Comparison of ENCODE assay signal across 9 mouse cellular contexts in genomic region chr11:50364548-50364947, GRCm38 (mm10). TPM values are rescaled to one million over a fixed set of nuclear protein-coding genes. Genes with fewer than 3 reads are reported as not detected.
A peak's percentile ranks its signal among the peaks of the same experiment; 100 is the strongest.
DNase-seq lines count a peak whose midpoint lies in the region; ATAC-seq lines count a peak whose summit lies in the region.
"Had no signal": no experiment of that assay in that cellular context is flagged by ENCODE, and none has a peak within 500 bp of the region (broad histone marks: within the 10 kb centered on the region; RNA-seq: fewer than 3 reads in every experiment).

No protein-coding gene starts in this region.

- DNase-seq in heart, adult 18-20 months: peak; percentile 77 to 88
- peak; percentile 81 to 87 for DNase-seq in cerebellum, adult 18-20 months
- peak; percentile 80 to 86 for DNase-seq in layer of hippocampus, postnatal 10 days (ENCODE audit: low spot score in 2 of 2)
- DNase-seq in right cerebral cortex, postnatal 36 days (ENCODE audit: low spot score in 2 of 2): peak; percentile 48 to 67

- H3K4me1 ChIP-seq in heart, embryonic 12.5 days (replicated peaks): no peaks in the 10 kb centered on the region
- peaks cover 1% of the 10 kb centered on the region; the same call in 1 of the 2 replicates for H3K4me1 ChIP-seq in forebrain, embryonic 15.5 days
- 0 out of 2 replicates have a peak, but pooled peaks cover 2% of the 10 kb centered on the region for H3K4me1 ChIP-seq in hindbrain, embryonic 13.5 days (replicated peaks)

- H3K9me3 ChIP-seq in heart, embryonic 12.5 days (replicated peaks): no peaks in the 10 kb centered on the region
- no peaks in the 10 kb centered on the region for H3K9me3 ChIP-seq in forebrain, embryonic 15.5 days
- H3K9me3 ChIP-seq in hindbrain, embryonic 13.5 days: no peaks in the 10 kb centered on the region

- no peaks in the 10 kb centered on the region for H3K36me3 ChIP-seq in heart, embryonic 12.5 days
- H3K36me3 ChIP-seq in forebrain, embryonic 15.5 days: no peaks in the 10 kb centered on the region
- H3K36me3 ChIP-seq in hindbrain, embryonic 13.5 days: no peaks in the 10 kb centered on the region

- H3K9ac ChIP-seq in heart, embryonic 12.5 days: no peak overlapping the region
- H3K9ac ChIP-seq in forebrain, embryonic 15.5 days (replicated peaks): no peak overlapping the region
- no peak overlapping the region for H3K9ac ChIP-seq in hindbrain, embryonic 13.5 days

- peaks cover 23% of the 10 kb centered on the region for H3K27me3 ChIP-seq in heart, embryonic 12.5 days (replicated peaks)
- H3K27me3 ChIP-seq in forebrain, embryonic 15.5 days: no peaks in the 10 kb centered on the region
- H3K27me3 ChIP-seq in hindbrain, embryonic 13.5 days: peaks cover 15% of the 10 kb centered on the region; the same call in 1 of the 2 replicates

- ATAC-seq in heart, embryonic 12.5 days (ENCODE audit: insufficient number of reproducible peaks, low FRiP score): no peak
- ATAC-seq in forebrain, embryonic 15.5 days (replicated peaks): peak; percentile 77
- ATAC-seq in hindbrain, embryonic 13.5 days (ENCODE audit: low FRiP score): peak; percentile 61; the same call in 1 of the 2 replicates
- peak; percentile 87 for ATAC-seq in megakaryocyte progenitor cell, adult 5-6 weeks (replicated peaks; ENCODE audit: poor library complexity)

- H3K4me2 ChIP-seq in heart, embryonic 12.5 days: no peak overlapping the region
- no peak overlapping the region for H3K4me2 ChIP-seq in forebrain, embryonic 15.5 days (replicated peaks)
- no peak overlapping the region for H3K4me2 ChIP-seq in hindbrain, embryonic 13.5 days

- no peak overlapping the region for H3K4me3 ChIP-seq in heart, embryonic 12.5 days
- H3K4me3 ChIP-seq in forebrain, embryonic 15.5 days: no peak overlapping the region
- H3K4me3 ChIP-seq in hindbrain, embryonic 13.5 days: no peak overlapping the region

- H3K27ac ChIP-seq in heart, embryonic 12.5 days (ENCODE audit: poor library complexity, severe bottlenecking): no peak overlapping the region
- no peak overlapping the region for H3K27ac ChIP-seq in forebrain, embryonic 15.5 days (replicated peaks)
- H3K27ac ChIP-seq in hindbrain, embryonic 13.5 days: no peak overlapping the region
- H3K27ac ChIP-seq: macrophage had no signal

- 7% methylated on average over 4 of the region's 4 CpGs for WGBS in heart, embryonic 12.5 days
- 8% methylated on average over 4 of the region's 4 CpGs for WGBS in forebrain, embryonic 15.5 days
- 12% methylated on average over 4 of the region's 4 CpGs for WGBS in hindbrain, embryonic 13.5 days

RNA-seq across cellular contexts. Expression of gene Cby3, which starts 10.3 kb away (rescaled TPM):
- not detected for total RNA-seq in heart, adult 18-20 months (2021)
- polyA plus RNA-seq in heart, embryonic 12.5 days (2016; fragmentation: Nextera tagmentation; extraction: Ambion mirVana): 0.26 TPM in 1 of 2 replicates, not detected in the other
- 1.2 and 1.9 TPM in 2 replicates for polyA plus RNA-seq in forebrain, embryonic 15.5 days (2015; fragmentation: Nextera tagmentation; extraction: Ambion mirVana)
- polyA plus RNA-seq in hindbrain, embryonic 13.5 days (2015; fragmentation: Nextera tagmentation; extraction: Ambion mirVana): 0.75 and 1.4 TPM in 2 replicates
- total RNA-seq in layer of hippocampus, postnatal 10 days (2021): not detected
- not detected in 2 replicates for total RNA-seq in megakaryocyte progenitor cell, adult 5-6 weeks (2015)
- 0.29 TPM in 1 of 2 replicates, not detected in the other for total RNA-seq in megakaryocyte progenitor cell, adult 5-6 weeks (2017)
- polyA plus RNA-seq: macrophage had no signal

RNA-seq across cellular contexts. Expression of gene Hnrnph1, which starts 12.2 kb away (rescaled TPM):
- 10 to 100 TPM; 97.0 to 99.6 TPM for total RNA-seq in heart, adult 18-20 months (2021)
- 255 and 272 TPM in 2 replicates for polyA plus RNA-seq in heart, embryonic 12.5 days (2016; fragmentation: Nextera tagmentation; extraction: Ambion mirVana)
- 664 and 668 TPM in 2 replicates for polyA plus RNA-seq in forebrain, embryonic 15.5 days (2015; fragmentation: Nextera tagmentation; extraction: Ambion mirVana)
- 534 and 549 TPM in 2 replicates for polyA plus RNA-seq in hindbrain, embryonic 13.5 days (2015; fragmentation: Nextera tagmentation; extraction: Ambion mirVana)
- 100 to 1,000 TPM; 321 to 338 TPM for total RNA-seq in layer of hippocampus, postnatal 10 days (2021)
- 748 and 912 TPM in 2 replicates for total RNA-seq in megakaryocyte progenitor cell, adult 5-6 weeks (2015)
- 703 and 864 TPM in 2 replicates for total RNA-seq in megakaryocyte progenitor cell, adult 5-6 weeks (2017)

RNA-seq across cellular contexts. Expression of gene Canx, which starts 39.1 kb away (rescaled TPM):
- 100 to 1,000 TPM; 311 to 325 TPM for total RNA-seq in heart, adult 18-20 months (2021)
- 331 and 334 TPM in 2 replicates for polyA plus RNA-seq in heart, embryonic 12.5 days (2016; fragmentation: Nextera tagmentation; extraction: Ambion mirVana)
- polyA plus RNA-seq in forebrain, embryonic 15.5 days (2015; fragmentation: Nextera tagmentation; extraction: Ambion mirVana): 241 and 250 TPM in 2 replicates
- polyA plus RNA-seq in hindbrain, embryonic 13.5 days (2015; fragmentation: Nextera tagmentation; extraction: Ambion mirVana): 265 and 269 TPM in 2 replicates
- total RNA-seq in layer of hippocampus, postnatal 10 days (2021): 100 to 1,000 TPM; 413 to 414 TPM
- 500 and 518 TPM in 2 replicates for total RNA-seq in megakaryocyte progenitor cell, adult 5-6 weeks (2015)
- total RNA-seq in megakaryocyte progenitor cell, adult 5-6 weeks (2017): 1,173 and 1,480 TPM in 2 replicates
